Mouse (Mus musculus) erythroblast, embryonic 14.5 days (primary cell): Measurements from ENCODE around the gene Bnipl.

Experiments used
- GATA1 ChIP-seq: IDR thresholded peaks from 2 replicates; pipeline ENCODE4 v1.6.1; 2012; ENCODE audit warnings: low read length, inconsistent platforms, mixed read lengths
- TAL1 ChIP-seq: IDR thresholded peaks from 3 replicates; pipeline ENCODE4 v1.6.1; 2012; ENCODE audit warnings: low read length, inconsistent platforms, mixed read lengths

- TF ChIP-seq GATA1 (no peak), TAL1 (no peak)
These were observed 12.0 kb downstream of the Bnipl start for GRCm38 (mm10) chr3:95239022-95239421.
